Mouse (Mus musculus) urinary bladder, adult 18-20 months (tissue): ENCODE measurements around the gene Kctd8.

Experiments
- DNase-seq, 2 experiments: peaks; one replicate each; pipeline ENCODE4 v3.0.0; 2022; ENCODE audit warnings: low spot score in 2 of 2, mixed read lengths in 2 of 2

The Kctd8 gene

DNA sequence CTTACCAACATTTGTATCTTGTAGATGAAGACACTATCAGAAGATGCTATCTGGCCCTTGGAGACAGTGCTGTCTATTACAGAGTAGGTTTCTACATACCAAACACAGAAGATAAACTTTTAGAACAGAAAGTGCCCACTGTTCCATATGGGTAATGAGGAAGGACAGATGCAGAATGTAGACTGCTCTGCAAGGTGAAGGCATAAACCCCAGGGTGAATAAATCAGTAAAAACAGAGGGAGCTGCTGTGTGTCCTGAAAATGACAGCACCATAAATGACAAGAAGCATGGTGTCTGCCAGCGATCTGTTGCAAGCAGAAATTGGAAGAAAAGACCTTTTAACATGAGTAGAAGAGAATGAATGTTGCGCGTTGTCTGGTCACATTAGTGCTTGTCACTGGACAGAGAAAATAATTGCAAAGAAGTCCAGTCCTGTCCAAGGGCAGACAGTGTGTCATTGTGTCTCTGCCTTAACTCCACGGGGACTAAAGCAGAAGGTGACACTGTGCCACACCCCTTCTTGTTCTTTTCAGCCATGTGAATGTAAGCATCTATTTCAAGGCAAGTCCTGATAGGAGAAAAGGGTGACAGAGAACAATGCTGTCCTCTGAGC, 181.5 kb downstream of the Kctd8 start:
- no peak for DNase-seq

DNA sequence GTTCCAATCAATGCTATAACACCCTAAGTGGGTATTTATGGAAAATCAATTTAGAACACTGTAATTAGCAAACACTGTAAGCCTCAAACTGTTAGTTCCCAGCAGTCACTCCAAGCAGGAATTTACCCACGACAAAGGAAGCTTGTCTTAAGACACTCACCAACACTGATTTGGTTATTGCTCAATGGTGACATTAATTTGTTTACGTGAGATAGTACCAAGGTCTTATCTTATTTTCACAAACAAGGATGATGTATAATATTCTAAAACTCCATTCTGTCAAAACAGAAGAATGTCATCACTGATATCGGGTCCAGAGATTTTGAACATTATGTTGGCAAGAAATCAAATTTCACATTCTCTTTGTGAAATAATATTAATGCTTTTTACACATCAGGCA, 185.0 kb downstream of the Kctd8 start:
- no peak for DNase-seq

DNA sequence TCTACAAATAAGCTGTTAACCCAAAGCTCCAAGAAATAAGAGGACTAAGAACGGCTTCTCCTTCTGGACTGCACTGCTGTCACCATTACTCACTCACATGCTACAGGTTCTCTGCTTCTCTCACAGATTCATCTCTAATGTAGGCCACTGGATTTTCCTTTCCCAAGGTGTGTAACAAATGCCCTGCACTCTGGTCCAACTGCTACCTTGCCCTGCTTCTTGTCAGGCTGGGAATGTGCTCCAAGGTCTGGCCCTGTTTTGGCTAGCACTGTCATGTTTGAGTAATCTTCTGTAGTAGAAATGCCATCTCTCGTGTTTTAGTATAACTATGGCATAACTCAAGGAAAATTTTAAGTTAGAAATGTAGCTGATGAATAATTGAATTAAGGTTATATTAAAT, 195.7 kb downstream of the Kctd8 start:
- no peak for DNase-seq

DNA sequence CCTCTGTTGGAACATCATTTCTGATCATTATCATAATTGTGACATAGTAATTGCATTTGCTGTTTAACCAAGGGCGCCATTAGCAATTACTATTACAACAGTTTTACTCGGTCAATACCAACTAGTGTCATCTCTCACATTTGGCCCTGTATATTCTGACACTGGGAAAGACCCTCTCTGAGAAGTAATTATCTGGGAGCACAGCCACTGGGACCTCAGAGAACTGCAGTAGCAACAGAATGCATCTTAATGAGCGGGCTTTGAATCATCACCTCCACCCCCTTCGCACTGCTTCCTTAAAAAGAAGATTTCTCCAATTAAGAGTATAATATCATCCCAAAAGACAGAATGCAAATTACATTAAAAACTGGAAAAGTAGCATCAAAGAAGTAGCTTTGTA, 200.4 kb downstream of the Kctd8 start:
- DNase-seq = no peak

DNA sequence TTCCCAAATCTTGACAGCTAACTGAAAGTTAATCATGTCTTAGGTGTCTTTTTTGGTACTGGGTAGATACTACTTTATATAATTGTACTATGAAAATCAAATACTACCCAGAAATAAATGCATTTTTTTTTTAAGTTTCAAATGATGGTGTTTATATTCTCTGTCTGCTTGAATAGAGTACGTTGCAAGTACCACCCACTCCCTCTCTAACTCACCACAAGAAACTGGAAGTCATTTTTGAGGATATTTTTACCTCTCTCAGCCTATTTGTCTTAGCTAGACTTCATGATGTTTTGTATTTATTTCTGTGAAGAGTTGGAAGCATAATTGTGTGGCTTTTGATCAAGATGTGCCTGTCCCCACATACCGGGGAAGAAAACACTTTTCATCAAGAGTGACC, 232.8 kb downstream of the Kctd8 start:
- DNase-seq = no peak

DNA sequence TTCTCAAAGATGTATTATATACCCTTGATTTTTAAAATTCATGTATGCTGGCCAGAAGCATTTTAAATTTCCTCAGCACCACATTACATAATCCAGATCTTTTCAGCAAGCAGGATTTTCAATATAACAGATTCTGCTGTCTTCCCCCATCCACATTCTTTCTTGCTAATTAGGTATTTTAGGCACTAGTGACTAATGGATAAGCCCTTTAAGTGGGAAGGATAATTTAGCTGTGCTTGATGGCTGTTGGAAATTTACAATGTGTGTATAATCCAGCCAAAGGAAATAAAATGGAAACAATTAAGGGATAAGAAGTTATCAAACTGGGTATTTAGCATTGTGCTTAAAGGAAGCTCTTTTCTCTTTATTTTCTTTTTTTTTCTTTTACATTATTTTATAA, 252.6 kb downstream of the Kctd8 start:
- DNase-seq = no peak
